Mouse (Mus musculus): ENCODE results near the gene Aff1. TPM values are rescaled to one million over a fixed set of nuclear protein-coding genes. Genes with fewer than 3 reads are reported as not detected.

Gene Aff1
- polyA plus RNA-seq, 1 experiment from 2014 or later: 12.1 TPM

GRCm38 (mm10) chr5:103809674-103810330 lies 117.6 kb downstream of the Aff1 start:
- Histone ChIP-seq H3K27me3 (ENCODE audit: control insufficient read depth, insufficient read depth, low read length) (no peaks in the 10 kb centered on the region), H3K4me3 (ENCODE audit: low read depth, low read length) (no peak overlapping the region), H3K36me3 (ENCODE audit: control insufficient read depth, insufficient read depth, low read length) (no peaks in the 10 kb centered on the region), H3K9ac (ENCODE audit: low read depth, low read length) (no peak overlapping the region), H3K4me1 (ENCODE audit: control insufficient read depth, insufficient read depth, low read length) (peaks cover 15% of the 10 kb centered on the region), H3K9me3 (replicated peaks; ENCODE audit: control insufficient read depth, low read length) (no peaks in the 10 kb centered on the region), H3K4me2 (no peak overlapping the region), H3K27ac (ENCODE audit: low read depth, low read length) (no peak overlapping the region)
- no peak for ATAC-seq (replicated peaks; ENCODE audit: insufficient number of reproducible peaks, low FRiP score, low TSS enrichment)
- WGBS (ENCODE audit: insufficient replicate concordance): 88% methylated on average over 7 of the region's 7 CpGs

- no peaks in the 10 kb centered on the region for H3K36me3 ChIP-seq (ENCODE audit: control insufficient read depth, insufficient read depth, low read length)
- no peak overlapping the region for H3K4me2 ChIP-seq
- no peaks in the 10 kb centered on the region for H3K9me3 ChIP-seq (replicated peaks; ENCODE audit: control insufficient read depth, low read length)
- H3K4me1 ChIP-seq (ENCODE audit: control insufficient read depth, insufficient read depth, low read length): peaks cover 7% of the 10 kb centered on the region
- H3K27me3 ChIP-seq (ENCODE audit: control insufficient read depth, insufficient read depth, low read length): no peaks in the 10 kb centered on the region
- ATAC-seq (replicated peaks; ENCODE audit: insufficient number of reproducible peaks, low FRiP score, low TSS enrichment): no peak
- no peak overlapping the region for H3K27ac ChIP-seq (ENCODE audit: low read depth, low read length)
- no peak overlapping the region for H3K4me3 ChIP-seq (ENCODE audit: low read depth, low read length)
- 84% methylated on average over 5 of the region's 5 CpGs for WGBS (ENCODE audit: insufficient replicate concordance)
- H3K9ac ChIP-seq (ENCODE audit: low read depth, low read length): no peak overlapping the region
Observed at GRCm38 (mm10) chr5:103813291-103813690, 121.1 kb downstream of the Aff1 start.

GRCm38 (mm10) chr5:103813997-103814542 lies 121.9 kb downstream of the Aff1 start:
- Histone ChIP-seq H3K27ac (ENCODE audit: low read depth, low read length) (no peak overlapping the region), H3K4me2 (no peak overlapping the region), H3K27me3 (ENCODE audit: control insufficient read depth, insufficient read depth, low read length) (no peaks in the 10 kb centered on the region), H3K4me1 (ENCODE audit: control insufficient read depth, insufficient read depth, low read length) (peaks cover 7% of the 10 kb centered on the region), H3K9ac (ENCODE audit: low read depth, low read length) (no peak overlapping the region), H3K4me3 (ENCODE audit: low read depth, low read length) (no peak overlapping the region), H3K36me3 (ENCODE audit: control insufficient read depth, insufficient read depth, low read length) (no peaks in the 10 kb centered on the region), H3K9me3 (replicated peaks; ENCODE audit: control insufficient read depth, low read length) (no peaks in the 10 kb centered on the region)
- 80% methylated on average over 12 of the region's 12 CpGs for WGBS (ENCODE audit: insufficient replicate concordance)
- no peak for ATAC-seq (replicated peaks; ENCODE audit: insufficient number of reproducible peaks, low FRiP score, low TSS enrichment)

GRCm38 (mm10) chr5:103814551-103815248 lies 122.5 kb downstream of the Aff1 start:
- no peaks in the 10 kb centered on the region for H3K9me3 ChIP-seq (replicated peaks; ENCODE audit: control insufficient read depth, low read length)
- no peak overlapping the region for H3K27ac ChIP-seq (ENCODE audit: low read depth, low read length)
- 67% methylated on average over 16 of the region's 16 CpGs for WGBS (ENCODE audit: insufficient replicate concordance)
- no peak overlapping the region for H3K4me2 ChIP-seq
- H3K4me3 ChIP-seq (ENCODE audit: low read depth, low read length): no peak overlapping the region
- no peaks in the 10 kb centered on the region for H3K27me3 ChIP-seq (ENCODE audit: control insufficient read depth, insufficient read depth, low read length)
- no peak overlapping the region for H3K9ac ChIP-seq (ENCODE audit: low read depth, low read length)
- no peak for ATAC-seq (replicated peaks; ENCODE audit: insufficient number of reproducible peaks, low FRiP score, low TSS enrichment)
- H3K36me3 ChIP-seq (ENCODE audit: control insufficient read depth, insufficient read depth, low read length): no peaks in the 10 kb centered on the region
- H3K4me1 ChIP-seq (ENCODE audit: control insufficient read depth, insufficient read depth, low read length): peaks cover 7% of the 10 kb centered on the region

GRCm38 (mm10) chr5:103815249-103815617 lies 123.1 kb downstream of the Aff1 start:
- H3K27ac ChIP-seq (ENCODE audit: low read depth, low read length): no peak overlapping the region
- no peak overlapping the region for H3K4me3 ChIP-seq (ENCODE audit: low read depth, low read length)
- no peaks in the 10 kb centered on the region for H3K27me3 ChIP-seq (ENCODE audit: control insufficient read depth, insufficient read depth, low read length)
- no peak overlapping the region for H3K9ac ChIP-seq (ENCODE audit: low read depth, low read length)
- H3K4me2 ChIP-seq: no peak overlapping the region
- no peaks in the 10 kb centered on the region for H3K9me3 ChIP-seq (replicated peaks; ENCODE audit: control insufficient read depth, low read length)
- H3K4me1 ChIP-seq (ENCODE audit: control insufficient read depth, insufficient read depth, low read length): peaks cover 8% of the 10 kb centered on the region
- ATAC-seq (replicated peaks; ENCODE audit: insufficient number of reproducible peaks, low FRiP score, low TSS enrichment): no peak
- 68% methylated on average over 4 of the region's 4 CpGs for WGBS (ENCODE audit: insufficient replicate concordance)
- no peaks in the 10 kb centered on the region for H3K36me3 ChIP-seq (ENCODE audit: control insufficient read depth, insufficient read depth, low read length)

GRCm38 (mm10) chr5:103816718-103817117 lies 124.5 kb downstream of the Aff1 start:
- H3K4me1 ChIP-seq (ENCODE audit: control insufficient read depth, insufficient read depth, low read length): peaks cover 15% of the 10 kb centered on the region
- no peak overlapping the region for H3K9ac ChIP-seq (ENCODE audit: low read depth, low read length)
- no peaks in the 10 kb centered on the region for H3K9me3 ChIP-seq (replicated peaks; ENCODE audit: control insufficient read depth, low read length)
- WGBS (ENCODE audit: insufficient replicate concordance): 91% methylated on average over 3 of the region's 3 CpGs
- no peaks in the 10 kb centered on the region for H3K27me3 ChIP-seq (ENCODE audit: control insufficient read depth, insufficient read depth, low read length)
- ATAC-seq (replicated peaks; ENCODE audit: insufficient number of reproducible peaks, low FRiP score, low TSS enrichment): no peak
- H3K27ac ChIP-seq (ENCODE audit: low read depth, low read length): no peak overlapping the region
- H3K36me3 ChIP-seq (ENCODE audit: control insufficient read depth, insufficient read depth, low read length): no peaks in the 10 kb centered on the region
- H3K4me2 ChIP-seq: no peak overlapping the region
- H3K4me3 ChIP-seq (ENCODE audit: low read depth, low read length): no peak overlapping the region

- Histone ChIP-seq H3K27ac (ENCODE audit: low read depth, low read length) (no peak overlapping the region; the same call in 1 of the 2 replicates), H3K9ac (ENCODE audit: low read depth, low read length) (no peak overlapping the region), H3K4me2 (no peak overlapping the region), H3K36me3 (ENCODE audit: control insufficient read depth, insufficient read depth, low read length) (no peaks in the 10 kb centered on the region), H3K4me1 (ENCODE audit: control insufficient read depth, insufficient read depth, low read length) (peaks cover 15% of the 10 kb centered on the region), H3K9me3 (replicated peaks; ENCODE audit: control insufficient read depth, low read length) (no peaks in the 10 kb centered on the region), H3K27me3 (ENCODE audit: control insufficient read depth, insufficient read depth, low read length) (no peaks in the 10 kb centered on the region), H3K4me3 (ENCODE audit: low read depth, low read length) (no peak overlapping the region)
- 37% methylated on average over 1 of the region's 1 CpGs for WGBS (ENCODE audit: insufficient replicate concordance)
- 0 out of 2 replicates have a peak, but pooled peaks have one; percentile 45 for ATAC-seq (replicated peaks; ENCODE audit: insufficient number of reproducible peaks, low FRiP score, low TSS enrichment)
Observed at GRCm38 (mm10) chr5:103817754-103818153, 125.6 kb downstream of the Aff1 start.

- Histone ChIP-seq H3K4me3 (ENCODE audit: low read depth, low read length) (no peak overlapping the region), H3K9me3 (replicated peaks; ENCODE audit: control insufficient read depth, low read length) (no peaks in the 10 kb centered on the region), H3K9ac (ENCODE audit: low read depth, low read length) (no peak overlapping the region), H3K4me1 (ENCODE audit: control insufficient read depth, insufficient read depth, low read length) (peaks cover 15% of the 10 kb centered on the region), H3K27ac (ENCODE audit: low read depth, low read length) (no peak overlapping the region), H3K27me3 (ENCODE audit: control insufficient read depth, insufficient read depth, low read length) (no peaks in the 10 kb centered on the region), H3K36me3 (ENCODE audit: control insufficient read depth, insufficient read depth, low read length) (no peaks in the 10 kb centered on the region), H3K4me2 (no peak overlapping the region)
- WGBS (ENCODE audit: insufficient replicate concordance): 89% methylated on average over 9 of the region's 9 CpGs
- ATAC-seq (replicated peaks; ENCODE audit: insufficient number of reproducible peaks, low FRiP score, low TSS enrichment): no peak
Observed at GRCm38 (mm10) chr5:103818602-103819001, 126.4 kb downstream of the Aff1 start.
